Mouse (Mus musculus) bone marrow macrophage, adult 2 months (primary cell): ENCODE measurements around the gene Rnf11.

Source experiments
- CTCF ChIP-seq: IDR thresholded peaks from 2 replicates; pipeline ENCODE4 v1.5.1; 2012; ENCODE audit warnings: low read depth, mild to moderate bottlenecking, low read length, moderate library complexity
- POLR2A ChIP-seq: IDR thresholded peaks from 2 replicates; pipeline ENCODE4 v1.6.1; 2012; ENCODE audit warnings: mild to moderate bottlenecking, low read depth, low read length, borderline replicate concordance

DNA sequence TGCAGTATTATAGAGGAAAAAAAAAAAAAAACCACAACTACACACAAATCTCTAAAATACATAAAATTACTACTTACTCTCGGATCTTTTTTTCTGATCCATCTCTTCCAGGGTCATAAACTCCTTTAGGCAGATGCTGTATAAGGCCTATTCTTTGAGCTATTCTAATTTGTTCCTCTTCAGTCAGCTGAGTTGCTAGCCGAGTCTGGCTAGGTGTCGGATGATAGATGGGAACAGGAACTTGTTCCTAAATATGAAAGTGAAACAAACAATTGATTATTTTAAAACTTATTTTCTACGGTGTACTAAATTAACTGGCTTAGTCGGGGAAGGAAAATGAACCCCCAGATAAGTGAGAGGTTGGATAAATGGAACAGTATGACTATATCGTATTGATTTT is 27.7 kb downstream of the Rnf11 start:
- TF ChIP-seq POLR2A, result no peak
- TF ChIP-seq CTCF, result no peak
